Mouse (Mus musculus) cerebellum, adult 2 months (tissue): Measurements from ENCODE around the gene Oard1. TPM values are rescaled to one million over a fixed set of nuclear protein-coding genes. Genes with fewer than 3 reads are reported as not detected.

Experiments
- DNase-seq, 2 experiments: peaks; one replicate each; pipeline ENCODE4 v3.0.0; 2021
- H3K27ac ChIP-seq: fragments of 200-500 bp; 2 replicates; pipeline ENCODE4 v1.5.1; 2012; ENCODE audit warnings: low read length, control low read depth, inconsistent platforms; ENCODE audit not compliant: insufficient read depth
- H3K27me3 ChIP-seq: fragments of 200-500 bp; 2 replicates; pipeline ENCODE4 v1.6.1; 2012; ENCODE audit warnings: inconsistent platforms, mild to moderate bottlenecking, low read length, moderate library complexity; ENCODE audit not compliant: control insufficient read depth, insufficient read depth
- H3K4me1 ChIP-seq: fragments of 200-500 bp; 2 replicates; pipeline ENCODE4 v1.6.1; 2011; ENCODE audit warnings: low read length; ENCODE audit not compliant: control insufficient read depth, insufficient read depth
- H3K4me3 ChIP-seq: fragments of 200-500 bp; replicated peaks from 2 replicates; pipeline ENCODE3; 2011; ENCODE audit warnings: mild to moderate bottlenecking, low read depth, low read length, control low read depth; ENCODE audit not compliant: insufficient read depth
- CTCF ChIP-seq: fragments of 200-500 bp; IDR thresholded peaks from 2 replicates; pipeline ENCODE4 v1.5.1; 2011; ENCODE audit warnings: low read depth, mild to moderate bottlenecking, control low read depth, low read length, moderate library complexity, borderline replicate concordance; ENCODE audit not compliant: insufficient read depth
- POLR2A ChIP-seq: fragments of 200-500 bp; IDR thresholded peaks from 2 replicates; pipeline ENCODE4 v1.6.1; 2011; ENCODE audit warnings: low read length, control low read depth, borderline replicate concordance; ENCODE audit not compliant: insufficient read depth
- WGBS: fragments of 180-500 bp; shearing (Covaris S2); methylation state at CpG from one replicate; pipeline ENCODE4 v1.1.7; 2018; 5-methylcytosine and 5-hydroxymethylcytosine counted together
- polyA plus RNA-seq: library from polyadenylated mRNA; depleted of rRNA; stranded (reverse); fragments of >200 nt; gene quantifications from 2 replicates; pipeline ENCODE4 v1.2.3, GENCODE M21; 2012

Gene Oard1
- polyA plus RNA-seq, 1 experiment, result 27.4 TPM

- 73% methylated on average over 8 of the region's 8 CpGs for WGBS
- Histone ChIP-seq H3K4me1 (no peaks in the 10 kb centered on the region), H3K27ac (no peak overlapping the region), H3K27me3 (no peaks in the 10 kb centered on the region), H3K4me3 (no peak overlapping the region)
- no peak for DNase-seq
- no peak for TF ChIP-seq CTCF
Measured at GRCm38 (mm10) chr17:48447675-48448074, 37.9 kb downstream of the Oard1 start.

- no peak overlapping the region for H3K27ac ChIP-seq
- no peak overlapping the region for H3K4me3 ChIP-seq
- H3K4me1 ChIP-seq, result no peaks in the 10 kb centered on the region
- 89% methylated on average over 13 of the region's 13 CpGs for WGBS
- no peak for TF ChIP-seq CTCF
- no peak for TF ChIP-seq POLR2A
- no peak for DNase-seq
- H3K27me3 ChIP-seq, result no peaks in the 10 kb centered on the region
Measured at GRCm38 (mm10) chr17:48450666-48451352, 41.0 kb downstream of the Oard1 start.

- DNase-seq, result no peak
- H3K4me1 ChIP-seq, result no peaks in the 10 kb centered on the region
- H3K27me3 ChIP-seq, result no peaks in the 10 kb centered on the region
- TF ChIP-seq POLR2A, result no peak
- TF ChIP-seq CTCF, result no peak
- no peak within 1 kb of the TSS for H3K27ac ChIP-seq
- 88% methylated on average over 7 of the region's 7 CpGs for WGBS
- H3K4me3 ChIP-seq, result no peak within 1 kb of the TSS
Measured at GRCm38 (mm10) chr17:48451353-48451675, 41.5 kb downstream of the Oard1 start, which contains the start of gene Tspo2. TSS of gene Tspo2 (minus strand) at chr17:48451522.

GRCm38 (mm10) chr17:48451753-48452444, 42.1 kb downstream of the Oard1 start:
- no peak for DNase-seq
- H3K27me3 ChIP-seq, result no peaks in the 10 kb centered on the region
- 33% methylated on average over 9 of the region's 9 CpGs for WGBS
- H3K4me1 ChIP-seq, result no peaks in the 10 kb centered on the region
- H3K4me3 ChIP-seq, result no peak overlapping the region
- TF ChIP-seq CTCF, result no peak
- TF ChIP-seq POLR2A, result no peak
- no peak overlapping the region for H3K27ac ChIP-seq

- 91% methylated on average over 7 of the region's 7 CpGs for WGBS
Measured at GRCm38 (mm10) chr17:48453489-48453888, 43.7 kb downstream of the Oard1 start.

GRCm38 (mm10) chr17:48454190-48454589, 44.4 kb downstream of the Oard1 start:
- Histone ChIP-seq H3K4me1 (no peaks in the 10 kb centered on the region), H3K27me3 (no peaks in the 10 kb centered on the region), H3K4me3 (no peak overlapping the region), H3K27ac (no peak overlapping the region)
- no peak for TF ChIP-seq CTCF
- no peak for TF ChIP-seq POLR2A
- DNase-seq, result no peak
- 67% methylated on average over 7 of the region's 7 CpGs for WGBS

More at GRCm38 (mm10) chr17:48453489-48453888, 43.7 kb downstream of the Oard1 start:
- no peaks in the 10 kb centered on the region for H3K27me3 ChIP-seq
- no peak overlapping the region for H3K27ac ChIP-seq
- H3K4me3 ChIP-seq, result no peak overlapping the region
- DNase-seq, result no peak
- TF ChIP-seq POLR2A (no peak), CTCF (no peak)
- no peaks in the 10 kb centered on the region for H3K4me1 ChIP-seq

- Histone ChIP-seq H3K27me3 (no peaks in the 10 kb centered on the region), H3K4me3 (no peak within 1 kb of the TSS), H3K4me1 (no peaks in the 10 kb centered on the region), H3K27ac (no peak within 1 kb of the TSS)
- 62% methylated on average over 11 of the region's 11 CpGs for WGBS
- no peak for TF ChIP-seq CTCF
- TF ChIP-seq POLR2A, result no peak
- DNase-seq, result no peak
Measured at GRCm38 (mm10) chr17:48454688-48455087, 44.9 kb downstream of the Oard1 start, which contains the start of gene Unc5cl. TSS of gene Unc5cl (plus strand) at chr17:48454901.

- Histone ChIP-seq H3K27me3 (no peaks in the 10 kb centered on the region), H3K27ac (no peak overlapping the region), H3K4me1 (no peaks in the 10 kb centered on the region), H3K4me3 (no peak overlapping the region)
- 100% methylated on average over 2 of the region's 2 CpGs for WGBS
- no peak for DNase-seq
- no peak for TF ChIP-seq CTCF
- no peak for TF ChIP-seq POLR2A
Measured at GRCm38 (mm10) chr17:48455955-48456354, 46.1 kb downstream of the Oard1 start.
